Mouse (Mus musculus) cerebellum, adult 18-20 months (tissue): ENCODE measurements around the gene Snrnp25.

Experiments
- DNase-seq, 2 experiments: peaks; one replicate each; pipeline ENCODE4 v3.0.0; 2021

Snrnp25 gene

DNA sequence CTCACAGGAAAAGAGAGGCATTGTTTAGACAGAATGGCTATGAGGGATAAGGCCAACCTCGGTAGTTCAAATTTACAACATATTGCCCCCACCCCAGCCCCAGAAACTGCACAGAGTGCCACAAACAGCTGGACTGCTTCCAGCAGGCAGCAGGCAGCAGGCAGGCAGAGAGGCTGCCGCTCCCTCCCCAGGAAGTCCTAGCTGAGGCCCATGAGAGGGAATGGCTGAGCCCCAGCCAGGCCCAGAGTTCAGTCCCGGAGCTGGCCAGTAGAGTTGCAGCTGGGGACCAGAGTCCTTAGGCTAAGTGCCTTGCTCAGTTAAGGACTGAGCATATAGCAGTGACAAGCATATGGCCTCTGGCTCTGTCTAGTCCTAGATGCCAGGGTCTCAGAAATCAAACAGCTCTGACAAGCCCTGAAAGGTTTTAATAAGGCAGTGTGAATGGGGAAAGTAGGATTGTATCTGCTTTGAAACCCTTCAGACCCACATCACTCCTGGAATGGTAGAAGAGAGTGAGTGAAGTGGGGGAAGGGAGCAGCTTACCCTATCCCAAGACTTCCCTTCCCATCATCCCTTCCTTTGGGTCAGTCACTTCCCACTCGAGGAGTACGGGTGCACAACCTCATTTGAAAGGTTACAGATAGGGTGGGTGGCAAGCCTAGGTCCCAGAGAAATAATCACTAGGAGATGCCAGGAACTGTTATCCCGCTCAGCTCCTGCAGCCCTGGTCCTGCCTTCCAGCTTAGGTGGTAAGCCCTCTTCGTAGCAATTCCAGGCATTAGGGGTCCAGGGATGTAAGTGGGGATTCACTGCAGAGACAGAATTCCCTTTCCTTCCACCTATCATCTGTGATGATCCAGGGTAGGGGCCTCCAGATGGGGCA lies 20.2 kb downstream of the Snrnp25 start:
- peak in 1 of 2 experiments; percentile 40 for DNase-seq

DNA sequence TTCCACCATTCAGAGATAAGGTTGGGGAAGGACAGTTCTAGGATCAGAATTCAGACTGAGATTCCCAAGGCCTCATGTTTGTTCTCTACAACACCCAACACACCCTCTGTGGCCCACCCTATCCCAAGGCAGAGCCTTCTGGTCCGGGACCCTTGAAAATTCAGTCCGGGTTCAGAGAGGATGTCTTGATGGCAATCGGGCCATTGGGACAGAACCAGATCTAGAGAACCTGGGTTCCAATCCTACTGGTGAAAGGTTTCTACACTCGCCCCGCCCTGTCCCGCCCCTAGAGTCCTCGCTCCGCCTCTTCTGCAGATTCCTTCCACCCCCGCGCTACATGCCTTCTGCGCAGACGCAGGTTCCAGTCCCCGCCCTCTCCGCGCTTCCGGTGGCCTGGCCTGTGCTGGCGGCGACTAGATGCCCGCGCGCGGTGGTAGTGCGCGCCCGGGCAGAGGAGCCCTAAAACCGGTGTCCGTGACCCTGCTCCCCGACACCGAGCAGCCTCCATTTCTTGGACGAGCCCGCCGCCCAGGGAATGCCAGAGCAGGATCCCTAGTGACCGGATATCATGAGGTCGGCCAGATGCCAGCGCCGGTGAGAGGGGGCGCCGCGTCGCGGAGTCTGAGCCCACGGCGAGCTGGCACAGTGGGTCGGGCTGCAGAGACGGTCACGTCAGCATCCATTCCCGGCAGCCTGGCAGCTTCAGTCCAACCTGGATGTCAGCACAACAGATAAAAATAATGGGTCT lies 21.1 kb downstream of the Snrnp25 start, which contains the start of gene Mpg:
TSS of gene Mpg (plus strand) at position 382 of the 748 bp plus-strand sequence.
- DNase-seq, result peak; percentile 91 to 92

DNA sequence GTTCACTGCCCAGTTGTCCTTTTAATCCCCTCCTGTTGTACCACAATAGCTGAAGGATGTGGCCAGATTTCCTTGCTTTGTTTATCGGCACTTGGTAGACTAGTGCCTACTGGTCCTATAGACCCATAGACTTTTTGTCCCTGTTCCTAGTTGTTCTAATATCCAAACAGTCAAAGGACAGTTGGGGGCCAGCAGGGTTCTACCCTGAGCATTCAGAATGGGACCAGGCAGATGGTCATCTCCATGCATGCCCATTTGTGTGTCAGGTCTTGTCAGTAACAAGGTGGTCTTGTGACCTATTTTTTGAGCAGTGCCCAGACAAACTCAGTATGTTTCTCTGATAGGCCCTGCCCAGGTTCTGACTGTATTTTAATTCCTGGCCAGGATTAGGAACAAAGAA lies 21.8 kb downstream of the Snrnp25 start:
- DNase-seq, result peak; percentile 55 to 59

DNA sequence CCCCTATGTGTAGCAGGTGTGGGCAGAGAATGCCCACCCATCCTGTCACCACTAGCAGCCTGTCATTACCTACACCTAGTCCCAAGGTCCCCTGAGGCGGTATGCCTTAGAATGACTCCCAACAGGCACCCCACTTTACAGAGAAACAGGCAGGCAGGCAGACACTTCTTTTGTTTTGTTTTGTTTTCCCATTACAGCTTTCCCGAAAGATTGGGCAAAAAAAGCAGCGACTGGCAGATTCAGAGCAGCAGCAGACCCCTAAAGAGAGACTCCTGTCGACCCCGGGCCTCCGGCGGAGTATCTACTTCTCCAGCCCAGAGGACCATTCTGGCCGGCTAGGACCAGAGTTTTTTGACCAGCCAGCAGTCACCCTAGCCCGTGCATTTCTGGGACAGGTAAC lies 22.3 kb downstream of the Snrnp25 start:
- DNase-seq, result no peak

DNA sequence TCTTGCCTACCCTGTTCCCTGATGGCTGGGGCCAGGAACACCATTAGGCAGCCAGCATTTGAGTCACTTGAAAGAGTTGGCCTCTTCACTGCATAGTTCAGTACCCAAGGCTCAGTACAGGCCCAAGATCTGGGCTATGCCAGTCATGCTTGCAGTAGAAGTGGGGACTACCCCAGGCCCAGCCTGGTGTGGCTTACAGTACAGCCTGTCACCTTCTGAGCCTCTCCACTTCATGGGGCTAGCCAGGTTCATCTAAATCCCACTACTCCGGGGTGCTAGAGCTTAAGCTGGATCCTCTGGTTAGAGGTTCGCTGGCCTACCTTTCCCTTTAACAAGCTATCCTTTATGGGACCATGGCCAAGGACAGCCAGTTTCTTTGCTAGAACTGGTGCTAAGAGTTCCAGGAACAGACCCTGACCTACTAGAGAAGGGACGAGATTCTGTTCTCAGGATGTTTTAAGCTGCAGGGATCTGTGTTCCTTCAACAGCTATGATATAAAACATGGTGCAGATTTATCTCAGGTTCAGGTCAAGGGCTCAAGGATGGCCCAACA lies 23.2 kb downstream of the Snrnp25 start:
- no peak for DNase-seq

DNA sequence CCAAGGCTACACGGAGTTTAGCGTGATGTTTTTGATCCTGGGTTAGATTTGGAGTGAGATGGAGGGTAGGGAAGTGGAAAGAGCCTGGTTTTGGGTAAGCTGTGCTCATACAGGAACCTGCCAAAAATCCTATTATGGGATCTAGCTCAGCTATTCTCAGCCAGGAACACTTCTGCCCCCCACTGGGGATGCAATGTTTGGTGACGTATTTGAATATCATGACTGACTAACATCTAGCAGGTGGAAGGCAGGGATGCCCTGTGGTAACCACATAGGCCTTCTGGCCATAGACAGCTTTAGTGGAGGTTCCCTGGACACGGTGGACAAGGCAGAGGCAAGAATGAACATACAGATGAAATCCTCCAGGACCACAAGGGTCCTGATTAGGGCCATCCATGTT lies 25.0 kb downstream of the Snrnp25 start:
- DNase-seq, result peak; percentile 64 to 74

DNA sequence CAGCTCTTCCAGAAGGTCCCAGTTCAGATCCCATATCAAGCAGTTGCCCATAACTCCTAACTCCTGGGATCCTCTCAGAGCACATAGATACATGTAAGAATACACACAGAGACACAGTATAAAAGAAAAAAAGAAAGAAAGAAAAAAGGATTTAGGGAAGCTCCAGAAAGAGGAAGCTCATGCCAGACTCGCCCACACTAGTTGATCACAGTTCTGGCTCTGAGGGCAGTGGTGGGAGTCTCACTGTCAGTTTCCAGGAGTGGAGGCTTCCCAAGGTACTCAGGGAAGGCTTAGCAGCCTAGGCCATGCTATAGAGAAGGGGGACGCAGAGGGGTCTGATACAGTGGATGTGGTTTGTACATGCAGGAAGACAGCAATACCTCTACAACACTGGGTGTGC lies 25.9 kb downstream of the Snrnp25 start:
- DNase-seq, result no peak

DNA sequence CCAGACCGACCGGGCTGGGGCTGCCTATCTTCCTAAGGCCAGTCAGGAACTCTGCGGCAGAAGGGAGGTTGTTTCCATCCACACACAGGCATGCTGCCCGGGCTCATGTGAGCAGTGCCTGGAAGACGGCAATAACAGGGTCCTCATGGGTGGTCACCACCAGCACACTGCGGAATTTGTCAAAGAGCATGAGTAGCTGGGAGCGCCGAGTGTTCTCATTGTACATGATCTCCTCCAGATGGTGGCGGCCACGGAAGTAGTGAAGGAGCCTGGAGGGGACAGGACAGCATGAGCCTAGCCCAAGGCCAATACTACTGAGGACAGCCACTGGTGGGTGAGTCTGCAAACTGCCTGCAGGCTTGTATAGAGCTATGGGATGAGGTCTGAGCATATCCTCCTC lies 27.6 kb downstream of the Snrnp25 start:
- peak; percentile 45 to 49 for DNase-seq

DNA sequence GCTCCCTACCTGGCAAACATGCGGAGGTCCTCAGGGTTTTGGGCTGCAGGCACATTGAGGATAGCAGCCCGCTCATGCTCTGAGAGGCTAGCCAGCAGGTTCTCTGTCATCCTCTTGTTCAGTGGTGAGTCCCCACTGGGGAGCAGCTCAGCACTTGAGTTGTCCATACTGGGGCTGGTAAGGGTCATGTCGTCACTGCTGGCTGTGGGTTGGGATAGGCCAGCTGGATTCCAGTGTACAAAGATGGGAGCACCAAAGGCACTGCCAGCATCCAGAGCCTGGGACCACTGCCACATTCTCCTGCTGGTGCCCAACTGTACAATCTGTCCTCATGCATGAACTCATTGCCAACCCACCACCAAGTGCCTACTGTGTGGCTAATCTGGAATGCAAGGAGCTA lies 28.7 kb downstream of the Snrnp25 start:
- DNase-seq, result peak in 1 of 2 experiments; percentile 52

DNA sequence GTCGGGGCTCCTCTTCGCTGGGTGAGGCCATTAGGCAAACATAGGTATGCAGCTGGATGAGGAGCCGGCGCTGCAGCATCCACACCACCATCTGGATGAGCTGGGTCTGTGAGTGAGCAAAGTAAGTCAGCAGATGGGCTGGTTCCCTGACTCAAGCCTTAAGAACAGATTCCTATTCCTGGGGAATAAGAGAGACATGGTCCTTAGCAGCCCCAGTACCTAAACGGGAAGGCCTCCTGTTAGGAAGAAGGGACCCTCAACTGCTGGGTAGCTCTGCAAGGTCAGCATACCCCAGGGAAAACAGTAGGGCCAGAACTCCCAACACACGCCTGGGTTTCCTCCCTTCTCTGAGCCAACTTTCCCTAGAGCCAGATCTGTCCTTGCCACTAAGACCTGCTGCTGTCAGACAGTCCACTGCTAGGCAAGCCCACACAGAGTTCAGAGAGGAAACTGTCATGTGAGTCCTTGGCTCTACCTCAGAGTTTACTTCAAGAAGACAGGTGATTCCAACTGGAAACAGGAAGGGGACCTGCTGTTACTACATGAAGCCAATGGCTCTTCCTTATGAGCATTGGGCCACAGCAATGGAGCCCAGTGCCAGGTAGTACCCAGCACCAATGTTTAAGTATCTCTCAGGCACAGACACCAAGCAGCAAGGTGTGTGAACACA lies 29.7 kb downstream of the Snrnp25 start:
- peak in 1 of 2 experiments; percentile 8 for DNase-seq

DNA sequence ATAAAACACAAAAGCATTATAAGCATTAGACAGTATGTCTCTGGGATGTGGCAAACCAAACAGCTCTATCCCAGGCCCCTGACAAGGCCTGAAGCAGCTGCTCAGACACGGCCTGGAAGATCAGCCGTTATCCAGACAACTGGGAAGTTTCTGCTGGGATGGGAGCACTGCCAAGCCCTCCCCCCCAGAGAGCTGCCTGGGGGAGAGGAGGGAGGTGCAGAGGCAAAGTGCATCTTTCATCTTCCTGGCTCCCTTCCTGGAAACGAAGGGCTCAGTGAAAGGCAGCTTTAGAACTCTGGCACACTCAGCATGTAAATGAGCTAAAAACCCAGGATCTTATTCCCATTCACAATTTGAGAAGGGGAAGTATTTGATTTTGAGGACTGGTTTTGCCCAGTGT lies 30.4 kb downstream of the Snrnp25 start:
- peak; percentile 50 to 54 for DNase-seq

DNA sequence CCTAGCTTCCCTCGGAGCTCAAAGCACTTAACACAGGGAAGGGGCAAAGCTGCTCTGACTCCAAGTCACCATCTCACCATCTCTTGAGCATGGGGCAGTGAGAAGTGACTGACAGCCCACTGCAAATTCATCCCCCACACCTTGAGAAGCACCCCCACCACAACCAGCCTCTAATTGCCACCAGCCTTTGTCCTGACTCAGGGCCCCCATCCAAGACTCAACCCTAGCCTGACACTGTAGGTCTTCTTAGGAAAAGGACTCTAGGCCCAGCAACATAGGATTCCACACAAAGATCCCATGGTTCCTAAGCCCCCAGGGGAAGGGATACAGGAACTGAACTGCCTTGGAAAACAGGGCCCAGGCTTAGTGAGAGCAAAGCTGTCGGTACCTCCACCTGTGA lies 30.9 kb downstream of the Snrnp25 start:
- DNase-seq, result peak; percentile 4 to 32

DNA sequence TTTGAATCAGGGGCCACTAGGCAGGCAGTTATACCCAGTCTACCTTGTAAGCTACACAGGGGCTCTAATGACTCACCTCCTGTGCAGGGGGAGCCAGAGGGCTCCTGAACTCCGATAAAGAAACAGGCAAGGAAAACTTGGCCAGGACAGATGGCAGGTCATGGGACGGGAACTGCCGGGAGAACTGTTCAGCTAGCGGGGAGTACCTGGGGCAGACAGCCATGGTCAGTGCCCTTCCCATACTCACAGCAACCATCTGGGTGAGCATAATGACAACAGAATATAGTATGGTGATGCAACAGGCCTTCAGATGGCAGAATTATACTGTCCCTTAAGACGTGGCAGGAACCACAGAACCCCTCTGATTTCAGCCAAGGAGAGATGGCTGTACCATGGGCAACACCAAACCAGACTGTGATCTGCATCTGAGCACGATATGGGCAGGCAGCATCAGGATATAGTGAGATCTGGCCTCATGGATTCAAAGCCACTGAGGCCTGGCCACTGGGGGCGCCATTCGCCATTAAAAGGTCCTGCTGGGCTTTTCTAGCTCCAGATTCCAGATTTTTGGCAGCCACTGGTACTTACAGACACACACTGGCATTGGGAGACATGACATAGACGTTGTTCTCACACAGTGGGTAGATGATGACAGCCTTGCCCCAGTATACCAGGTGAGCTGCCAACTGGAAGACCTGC lies 31.6 kb downstream of the Snrnp25 start:
- DNase-seq, result peak; percentile 72 to 78

DNA sequence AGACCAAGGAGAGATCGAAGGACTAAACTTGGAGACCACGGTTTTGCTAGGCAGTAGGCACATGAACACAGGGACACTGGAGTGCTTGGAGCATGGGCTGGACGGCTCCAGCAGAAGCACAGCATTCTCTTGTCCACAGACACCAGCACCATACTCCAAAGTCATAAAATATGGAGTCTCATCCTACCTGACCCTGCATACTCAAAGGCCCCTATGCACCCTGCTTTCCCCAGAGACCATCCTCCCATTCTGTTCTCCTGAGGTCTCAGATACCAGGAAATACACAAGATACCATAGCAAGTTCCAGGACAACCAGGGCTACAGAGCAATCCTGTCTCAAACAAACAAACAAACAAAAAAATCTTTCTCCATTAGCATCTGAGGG lies 32.2 kb downstream of the Snrnp25 start:
- no peak for DNase-seq

DNA sequence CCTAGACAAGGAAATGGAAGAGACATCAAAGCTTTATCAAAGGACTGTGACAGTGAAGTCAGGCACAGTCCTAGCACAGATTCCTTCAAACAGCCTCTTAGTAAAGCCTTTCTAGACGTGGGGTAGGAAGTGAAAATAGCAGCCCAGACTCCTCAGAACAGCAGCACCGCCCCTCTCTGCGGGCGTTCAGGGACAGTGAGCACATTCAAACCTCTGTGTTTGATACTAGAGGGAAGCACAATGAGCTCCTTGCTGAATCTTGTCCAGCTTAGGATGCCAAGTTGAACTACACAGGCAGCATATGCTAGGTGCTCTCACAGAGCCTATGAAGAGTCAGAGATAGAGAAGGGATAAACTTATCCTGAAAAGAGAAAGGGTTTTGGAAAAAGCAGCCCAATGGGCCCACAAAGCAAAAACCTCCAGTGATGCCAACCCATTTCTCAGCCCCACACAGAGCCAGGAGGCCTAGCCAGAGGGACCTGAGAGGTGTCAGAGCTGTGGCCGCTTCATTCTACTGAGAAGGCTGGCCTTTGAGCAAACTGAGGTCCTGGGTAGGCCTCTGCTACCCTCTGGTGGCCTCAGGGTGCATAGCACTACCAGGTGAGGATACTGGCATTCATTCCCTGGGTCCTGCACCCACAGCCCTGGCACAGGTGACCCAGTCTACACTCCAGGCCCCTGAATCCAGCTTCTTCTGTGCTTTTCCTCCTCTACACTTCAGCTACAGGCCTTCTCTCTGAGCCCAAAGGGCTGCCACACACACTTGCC lies 33.1 kb downstream of the Snrnp25 start:
- peak; percentile 82 to 87 for DNase-seq

DNA sequence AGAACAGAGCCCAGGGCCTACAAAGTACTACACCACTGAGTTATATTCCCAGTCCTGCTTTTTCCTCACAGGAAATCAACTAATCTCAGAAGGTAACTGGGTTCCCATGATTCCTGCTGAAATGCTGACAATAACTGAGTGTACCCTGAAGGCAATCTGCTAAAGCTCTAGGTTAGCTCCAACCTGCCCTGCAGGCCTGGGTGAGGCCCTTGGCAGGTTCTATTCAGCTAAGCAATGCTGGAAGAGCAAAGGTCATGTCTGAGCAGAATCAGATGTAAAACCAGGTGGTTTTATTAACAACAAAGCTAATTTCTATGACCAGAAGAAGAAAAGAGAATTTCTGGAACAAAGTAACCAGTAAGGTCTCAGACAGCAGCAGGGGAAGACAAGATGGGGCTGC lies 36.2 kb downstream of the Snrnp25 start:
- DNase-seq, result no peak

DNA sequence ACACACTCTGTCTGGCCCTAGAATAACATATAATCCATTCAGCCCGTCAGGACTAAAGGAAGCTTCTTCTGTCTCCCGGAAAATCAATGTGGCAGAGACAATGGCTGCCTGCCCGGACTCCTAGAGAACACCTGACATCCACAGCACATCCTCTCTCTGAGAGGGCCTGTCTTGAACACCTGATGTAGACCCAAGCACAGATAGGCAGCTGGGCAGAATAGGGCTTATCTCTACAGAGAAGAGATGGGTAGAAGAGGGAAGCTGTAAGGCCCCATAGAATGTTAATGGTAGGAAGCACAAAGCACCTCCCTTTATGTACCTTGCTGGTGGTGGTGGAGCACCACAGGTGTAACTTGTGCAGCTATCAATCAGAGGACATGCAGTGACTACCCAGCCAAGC lies 37.0 kb downstream of the Snrnp25 start:
- no peak for DNase-seq

DNA sequence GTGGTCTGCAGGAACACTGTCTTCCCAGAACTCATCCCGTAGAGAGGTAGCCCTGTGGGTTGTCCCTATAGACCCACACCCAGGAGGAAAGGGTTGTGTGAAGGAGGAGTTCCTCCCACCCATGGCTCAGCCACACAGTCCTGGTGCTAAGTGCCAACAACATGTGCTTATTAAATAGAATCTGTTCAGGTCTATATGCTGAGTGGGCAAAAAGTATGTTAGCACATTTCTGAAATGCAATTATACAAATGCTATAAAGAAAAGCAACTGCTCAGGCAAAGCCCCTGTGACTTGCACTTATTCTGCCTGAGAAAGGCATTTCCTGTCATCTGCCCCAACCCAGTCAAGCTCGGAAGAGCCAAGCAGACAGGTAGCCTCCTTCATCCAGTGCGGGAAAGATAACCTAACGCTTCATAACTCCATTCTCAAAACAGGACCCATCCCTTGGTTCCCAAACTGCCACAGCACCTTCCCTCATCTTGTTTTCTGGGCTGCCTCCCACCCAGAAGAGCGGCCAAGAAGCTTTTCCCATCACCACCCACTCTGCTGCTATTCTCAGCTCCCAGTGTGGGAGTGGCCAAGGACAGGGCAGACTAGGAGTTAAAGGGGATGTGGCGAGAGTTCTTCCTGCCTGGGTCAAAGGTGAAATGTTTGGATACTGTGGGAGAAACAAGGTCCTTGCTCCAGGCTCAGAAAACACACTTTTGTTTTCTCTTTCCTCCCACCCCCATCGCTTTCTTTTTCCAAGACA lies 38.2 kb downstream of the Snrnp25 start:
- no peak for DNase-seq

DNA sequence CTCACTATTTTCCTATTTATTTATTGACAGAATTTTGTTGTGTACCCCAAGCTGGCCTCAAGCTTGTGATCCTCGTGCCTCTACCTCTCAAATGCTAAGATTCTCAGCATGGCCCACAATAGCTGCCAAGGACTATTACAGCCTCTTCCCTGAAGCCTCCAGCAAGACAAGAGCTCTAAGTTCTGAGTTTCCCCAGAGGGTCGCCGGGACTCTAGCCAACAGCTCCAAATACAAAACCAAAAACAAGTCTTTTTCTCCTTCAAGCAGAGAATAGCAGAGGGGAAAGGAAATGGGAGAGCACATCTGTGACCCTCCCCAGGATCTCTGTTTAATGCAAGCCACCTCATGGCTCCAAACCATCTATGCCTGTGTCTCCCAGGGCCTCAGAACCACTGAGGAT lies 38.8 kb downstream of the Snrnp25 start:
- DNase-seq, result no peak

DNA sequence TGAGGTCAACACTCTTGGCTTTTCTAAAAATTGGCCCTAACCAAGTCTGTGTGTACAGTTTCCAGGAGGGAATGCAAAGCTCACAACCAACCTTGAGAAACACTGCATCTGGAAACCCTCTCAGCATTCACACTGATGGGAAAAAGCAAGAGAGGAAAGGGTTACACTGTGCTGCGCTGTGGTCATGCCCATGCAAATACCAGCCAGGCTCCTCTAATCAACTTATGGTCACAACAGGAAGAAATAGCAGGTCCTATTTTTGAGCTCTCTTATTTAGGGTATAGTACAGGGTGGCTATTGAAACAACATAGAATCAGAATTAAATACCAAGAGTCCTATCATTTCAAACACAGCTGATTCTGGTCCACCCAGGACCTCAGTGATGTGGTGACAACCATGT lies 39.4 kb downstream of the Snrnp25 start:
- DNase-seq, result no peak

DNA sequence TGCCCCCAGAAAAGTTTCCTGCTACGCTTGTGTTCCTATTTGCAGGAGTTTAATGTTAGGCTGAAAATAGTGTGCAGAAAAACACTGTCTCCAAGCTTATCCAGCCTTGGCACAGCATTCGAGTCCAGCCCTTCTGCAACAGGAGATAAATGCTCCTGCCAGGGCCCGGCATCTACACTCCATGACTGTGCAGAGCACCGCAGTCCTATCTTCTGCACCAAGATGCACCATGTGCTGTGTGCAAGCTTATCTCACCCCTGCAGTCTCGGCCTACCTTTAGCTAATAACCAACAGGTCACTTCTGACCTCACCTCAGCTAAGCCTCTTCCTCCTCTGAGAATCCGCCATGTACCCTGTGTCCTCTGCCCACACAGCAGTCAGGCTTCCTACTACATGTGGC lies 40.4 kb downstream of the Snrnp25 start:
- DNase-seq, result no peak
